In genomic region chr17:13759853-13760627, GRCm38 (mm10) we compare ENCODE assay signal across 8 mouse cellular contexts. TPM values are rescaled to one million over a fixed set of nuclear protein-coding genes. Genes with fewer than 3 reads are reported as not detected.
DNase-seq lines count a peak whose midpoint lies in the region; ATAC-seq and TF ChIP-seq lines count a peak whose summit lies in the region.

Gene Afdn, plus strand, starts transcription at chr17:13760539.

- peak within 1 kb of the TSS; percentile 77 for H3K4me2 ChIP-seq in hindbrain, embryonic 15.5 days

- H3K4me3 ChIP-seq in gastrocnemius, adult 2 months = peak within 1 kb of the TSS; percentile 96
- H3K4me3 ChIP-seq in hindbrain, embryonic 15.5 days = peak within 1 kb of the TSS; percentile 99

- ATAC-seq in hindbrain, embryonic 15.5 days (ENCODE audit: low FRiP score, low read depth) = peak; percentile 92

- H3K36me3 ChIP-seq in hindbrain, embryonic 15.5 days = no peaks in the 10 kb centered on the region

- peak within 1 kb of the TSS; percentile 89 for H3K27ac ChIP-seq in gastrocnemius, adult 2 months
- peak within 1 kb of the TSS; percentile 98 for H3K27ac ChIP-seq in hindbrain, embryonic 15.5 days (replicated peaks)

- TF ChIP-seq CTCF in gastrocnemius, adult 2 months (IDR thresholded peaks at IDR 0.05) = no peak

- DNase-seq in R1 (ENCODE audit: low read depth, low spot score) = peak; percentile 70
- peak; percentile 91 to 93 for DNase-seq in cerebellum, postnatal 10 days
- peak; percentile 91 for DNase-seq in gastrocnemius, adult 2 months
- DNase-seq in left cerebral cortex, adult 18-20 months (ENCODE audit: low spot score in 2 of 2) = peak; percentile 68 to 87
- DNase-seq in lung, postnatal 4 days = peak; percentile 84 to 94
- DNase-seq in retina, postnatal 1 day = peak; percentile 91
- DNase-seq in yolk sac, embryonic 10.5 days (ENCODE audit: low spot score) = peak; percentile 89

- H3K9ac ChIP-seq in hindbrain, embryonic 15.5 days = peak within 1 kb of the TSS; percentile 91

- no peaks in the 10 kb centered on the region for H3K27me3 ChIP-seq in hindbrain, embryonic 15.5 days

- under 1% methylated on average over 84 of the region's 108 CpGs for WGBS in hindbrain, embryonic 15.5 days

- H3K9me3 ChIP-seq in hindbrain, embryonic 15.5 days = no peaks in the 10 kb centered on the region

- H3K4me1 ChIP-seq in hindbrain, embryonic 15.5 days (replicated peaks) = peaks cover 41% of the 10 kb centered on the region

- intact Hi-C loops in gastrocnemius, adult 2 months (cut with DNase I) = loop anchor here (5.0 kb wide), 2 partner anchors 67 to 73 kb away; no protein-coding TSS in a partner anchor

RNA-seq across cellular contexts. Expression of gene Afdn, which starts in this region (rescaled TPM):
- total RNA-seq in gastrocnemius, adult 2 months (2021) = 10 to 100 TPM; 33.3 to 45.6 TPM
- polyA plus RNA-seq in hindbrain, embryonic 15.5 days (2015; fragmentation: Nextera tagmentation; extraction: Ambion mirVana) = 131 and 132 TPM in 2 replicates
- total RNA-seq in left cerebral cortex, adult 18-20 months (2021) = 100 to 1,000 TPM; 114 TPM

Comparison
In these comparisons a context has a peak if more than half of its experiments do, and no peak if none do; other contexts are left out.
1. Peak in every context shown above with its lines: DNase-seq, ATAC-seq, H3K4me3 ChIP-seq and H3K27ac ChIP-seq.